Mouse (Mus musculus) myocyte (in vitro differentiated cells): ENCODE data around the gene Tbc1d13.
"Not testable (repeated sequence)": the region's sequence is repeated elsewhere in the genome, so short reads cannot be mapped to it uniquely, and the experiment has no call there.

Experiments used
- CEBPB ChIP-seq: IDR thresholded peaks from 2 replicates; pipeline ENCODE4 v1.6.1; 2011; ENCODE audit warnings: mild to moderate bottlenecking, moderate library complexity; ENCODE audit not compliant: poor library complexity, insufficient read depth, severe bottlenecking
- E2F4 ChIP-seq: IDR thresholded peaks from one replicate; pipeline ENCODE4 v1.6.1; 2011; ENCODE audit warnings: mild to moderate bottlenecking, control low read depth, moderate library complexity; ENCODE audit not compliant: insufficient read depth
- MAX ChIP-seq: IDR thresholded peaks from one replicate; pipeline ENCODE4 v1.6.1; 2011; ENCODE audit warnings: low read depth, mild to moderate bottlenecking, control low read depth
- MYOD1 ChIP-seq, 3 experiments: IDR thresholded peaks; one replicate each; pipeline ENCODE4 v1.6.1; 2011; ENCODE audit warnings: control low read depth in 2 of 3, low read depth in 2 of 3, mild to moderate bottlenecking in 2 of 3, moderate library complexity in 1 of 3; ENCODE audit not compliant: insufficient read length in 2 of 3, control insufficient read depth in 1 of 3
- MYOG ChIP-seq, 3 experiments: IDR thresholded peaks; one replicate each; pipeline ENCODE4 v1.6.1; 2011; ENCODE audit warnings: control low read depth in 2 of 3, low read depth in 2 of 3, mild to moderate bottlenecking in 2 of 3; ENCODE audit not compliant: insufficient read length in 2 of 3, control insufficient read depth in 1 of 3, insufficient read depth in 1 of 3
- POLR2A ChIP-seq: IDR thresholded peaks from one replicate; pipeline ENCODE4 v1.6.1; 2011; ENCODE audit warnings: low read depth, mild to moderate bottlenecking, control low read depth, moderate library complexity; ENCODE audit not compliant: insufficient read length
- POLR2AphosphoS2 ChIP-seq: IDR thresholded peaks from one replicate; pipeline ENCODE4 v1.6.1; 2011; ENCODE audit warnings: low read depth, control low read depth; ENCODE audit not compliant: insufficient read length
- TCF12 ChIP-seq: IDR thresholded peaks from one replicate; pipeline ENCODE4 v1.6.1; 2011; ENCODE audit warnings: mild to moderate bottlenecking, control low read depth; ENCODE audit not compliant: poor library complexity, insufficient read depth, severe bottlenecking
- USF1 ChIP-seq: IDR thresholded peaks from one replicate; pipeline ENCODE4 v1.6.1; 2011; ENCODE audit warnings: low read depth, mild to moderate bottlenecking, control low read depth, moderate library complexity

GRCm38 (mm10) chr2:30140021-30140420, 6.5 kb downstream of the Tbc1d13 start:
- not testable (repeated sequence) for TF ChIP-seq TCF12; POLR2A; MAX; POLR2AphosphoS2; USF1; MYOD1 (IDR thresholded peaks at IDR 0.05; ENCODE audit: control insufficient read depth in 1 of 3, insufficient read length in 2 of 3, low read depth in 2 of 3); CEBPB; E2F4; MYOG (IDR thresholded peaks at IDR 0.05; ENCODE audit: control insufficient read depth in 1 of 3, insufficient read depth in 1 of 3, insufficient read length in 2 of 3, low read depth in 2 of 3)
